Mouse (Mus musculus) cerebellum, adult 2 months (tissue): ENCODE data around the gene Pde2a. TPM values are rescaled to one million over a fixed set of nuclear protein-coding genes. Genes with fewer than 3 reads are reported as not detected.

Experiments used
- DNase-seq, 2 experiments: peaks; one replicate each; pipeline ENCODE4 v3.0.0; 2021
- H3K27ac ChIP-seq: fragments of 200-500 bp; 2 replicates; pipeline ENCODE4 v1.5.1; 2012; ENCODE audit warnings: low read length, control low read depth, inconsistent platforms; ENCODE audit not compliant: insufficient read depth
- H3K27me3 ChIP-seq: fragments of 200-500 bp; 2 replicates; pipeline ENCODE4 v1.6.1; 2012; ENCODE audit warnings: inconsistent platforms, mild to moderate bottlenecking, low read length, moderate library complexity; ENCODE audit not compliant: control insufficient read depth, insufficient read depth
- H3K4me1 ChIP-seq: fragments of 200-500 bp; 2 replicates; pipeline ENCODE4 v1.6.1; 2011; ENCODE audit warnings: low read length; ENCODE audit not compliant: control insufficient read depth, insufficient read depth
- H3K4me3 ChIP-seq: fragments of 200-500 bp; replicated peaks from 2 replicates; pipeline ENCODE3; 2011; ENCODE audit warnings: mild to moderate bottlenecking, low read depth, low read length, control low read depth; ENCODE audit not compliant: insufficient read depth
- CTCF ChIP-seq: fragments of 200-500 bp; IDR thresholded peaks from 2 replicates; pipeline ENCODE4 v1.5.1; 2011; ENCODE audit warnings: low read depth, mild to moderate bottlenecking, control low read depth, low read length, moderate library complexity, borderline replicate concordance; ENCODE audit not compliant: insufficient read depth
- POLR2A ChIP-seq: fragments of 200-500 bp; IDR thresholded peaks from 2 replicates; pipeline ENCODE4 v1.6.1; 2011; ENCODE audit warnings: low read length, control low read depth, borderline replicate concordance; ENCODE audit not compliant: insufficient read depth
- WGBS: fragments of 180-500 bp; shearing (Covaris S2); methylation state at CpG from one replicate; pipeline ENCODE4 v1.1.7; 2018; 5-methylcytosine and 5-hydroxymethylcytosine counted together
- polyA plus RNA-seq: library from polyadenylated mRNA; depleted of rRNA; stranded (reverse); fragments of >200 nt; gene quantifications from 2 replicates; pipeline ENCODE4 v1.2.3, GENCODE M21; 2012; rRNA removed

The Pde2a gene
- polyA plus RNA-seq = 26.6 and 29.6 TPM in 2 replicates

DNA sequence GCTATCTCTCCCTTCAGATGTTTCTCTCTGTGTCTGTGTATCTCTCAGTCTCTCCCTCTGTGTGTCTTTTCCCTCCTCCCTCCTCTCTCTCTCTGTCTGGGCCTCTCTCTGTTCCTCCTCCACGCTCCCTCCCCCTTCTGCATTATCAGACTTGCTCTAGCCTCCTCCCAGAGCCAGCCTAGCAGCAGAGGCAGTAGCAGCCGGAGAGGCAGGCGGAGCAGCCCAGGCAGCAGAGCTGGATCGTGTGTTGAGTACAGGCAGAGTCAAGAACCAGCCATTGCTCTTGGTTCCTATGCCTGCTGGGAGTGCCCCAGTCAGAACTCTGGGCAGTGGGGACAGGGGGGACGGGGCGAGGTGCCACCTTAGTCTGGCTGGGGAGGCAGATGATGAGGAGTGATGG lies at the start of gene Pde2a:
Gene Pde2a, plus strand, starts transcription at position 163 of the 400 bp plus-strand sequence.
- H3K4me3 ChIP-seq = no peak within 1 kb of the TSS
- no peak for DNase-seq
- H3K4me1 ChIP-seq = no peaks in the 10 kb centered on the region
- no peaks in the 10 kb centered on the region for H3K27me3 ChIP-seq
- TF ChIP-seq CTCF = no peak
- no peak for TF ChIP-seq POLR2A
- WGBS = 7% methylated on average over 6 of the region's 6 CpGs
- no peak within 1 kb of the TSS for H3K27ac ChIP-seq

DNA sequence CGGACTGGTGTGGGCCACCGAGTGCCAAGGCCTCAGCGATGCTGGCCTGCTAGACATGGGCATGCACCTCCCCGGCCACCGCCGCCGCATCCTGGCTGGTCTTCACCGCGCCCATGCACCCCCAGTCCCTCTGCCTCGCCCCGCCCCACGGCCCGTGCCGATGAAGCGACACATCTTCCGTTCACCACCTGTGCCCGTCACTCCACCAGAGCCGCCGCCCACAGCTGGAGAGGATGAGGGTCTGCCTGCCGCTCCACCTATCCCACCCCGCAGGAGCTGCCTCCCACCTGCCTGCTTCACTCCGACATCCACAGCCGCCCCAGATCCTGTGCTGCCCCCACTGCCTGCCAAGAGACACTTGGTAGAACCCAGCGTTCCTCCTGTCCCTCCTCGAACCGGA lies 48.4 kb upstream of the Pde2a start:
- H3K4me1 ChIP-seq = no peaks in the 10 kb centered on the region
- DNase-seq = no peak
- H3K4me3 ChIP-seq = no peak overlapping the region
- 91% methylated on average over 26 of the region's 26 CpGs for WGBS
- no peaks in the 10 kb centered on the region for H3K27me3 ChIP-seq
- H3K27ac ChIP-seq = no peak overlapping the region
- no peak for TF ChIP-seq POLR2A
- no peak for TF ChIP-seq CTCF

DNA sequence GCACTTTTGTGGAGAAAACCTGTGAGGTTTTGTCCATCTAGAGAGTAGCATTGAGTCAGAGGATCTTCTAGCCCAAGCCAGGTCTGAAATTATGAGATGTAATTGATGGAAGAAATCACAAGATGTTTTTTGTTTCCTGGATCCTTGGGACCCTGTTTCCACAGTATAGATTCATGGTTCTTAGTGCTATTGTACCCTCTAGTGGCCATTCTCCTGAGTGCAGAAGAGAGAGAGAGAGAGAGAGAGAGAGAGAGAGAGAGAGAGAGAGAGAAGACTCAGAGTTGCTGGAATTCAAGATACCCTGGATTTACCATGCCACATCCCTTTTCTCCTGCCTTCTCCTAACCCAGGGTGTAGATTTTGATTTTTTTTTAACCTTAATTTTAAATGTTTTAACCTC lies 47.3 kb upstream of the Pde2a start:
- TF ChIP-seq POLR2A (no peak), CTCF (peak; percentile 13; the same call in 1 of the 2 replicates)
- Histone ChIP-seq H3K27ac (no peak overlapping the region), H3K4me1 (no peaks in the 10 kb centered on the region), H3K27me3 (no peaks in the 10 kb centered on the region), H3K4me3 (no peak overlapping the region)
- DNase-seq = peak in 1 of 2 experiments; percentile 69

DNA sequence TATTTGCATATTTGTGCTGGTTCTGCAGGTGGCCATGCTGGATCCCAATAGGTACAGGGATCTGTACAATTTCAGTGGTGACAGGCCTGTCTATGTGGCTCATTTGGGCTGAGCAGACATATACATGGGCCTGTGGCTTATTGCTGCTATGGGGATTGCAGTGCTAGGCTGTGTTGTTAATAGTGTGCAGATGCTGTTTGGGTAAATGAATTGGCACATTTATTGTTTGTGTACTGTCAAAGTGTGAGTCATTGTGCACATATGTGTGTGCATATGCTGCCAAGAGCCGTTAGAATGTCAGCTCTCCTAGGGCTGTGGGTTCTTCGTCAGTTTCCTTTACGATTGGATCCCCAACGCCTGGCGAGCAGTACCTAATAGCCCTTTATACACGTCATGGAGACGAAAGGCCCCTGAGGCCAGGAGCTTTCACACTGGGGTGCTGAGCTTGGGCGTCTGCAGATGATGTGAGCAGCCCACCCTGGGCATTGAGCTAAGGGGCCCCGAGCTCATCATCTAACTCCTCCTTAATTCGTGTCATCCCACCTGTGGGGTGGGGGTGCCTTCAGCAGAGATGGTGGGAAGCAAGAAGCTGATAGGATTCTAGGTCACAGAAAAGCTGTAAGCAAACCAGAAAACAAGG lies 44.7 kb upstream of the Pde2a start:
- TF ChIP-seq CTCF (no peak), POLR2A (no peak)
- H3K4me1 ChIP-seq = no peaks in the 10 kb centered on the region
- 50% methylated on average over 10 of the region's 10 CpGs for WGBS
- H3K27ac ChIP-seq = no peak overlapping the region
- DNase-seq = no peak
- no peaks in the 10 kb centered on the region for H3K27me3 ChIP-seq
- no peak overlapping the region for H3K4me3 ChIP-seq

DNA sequence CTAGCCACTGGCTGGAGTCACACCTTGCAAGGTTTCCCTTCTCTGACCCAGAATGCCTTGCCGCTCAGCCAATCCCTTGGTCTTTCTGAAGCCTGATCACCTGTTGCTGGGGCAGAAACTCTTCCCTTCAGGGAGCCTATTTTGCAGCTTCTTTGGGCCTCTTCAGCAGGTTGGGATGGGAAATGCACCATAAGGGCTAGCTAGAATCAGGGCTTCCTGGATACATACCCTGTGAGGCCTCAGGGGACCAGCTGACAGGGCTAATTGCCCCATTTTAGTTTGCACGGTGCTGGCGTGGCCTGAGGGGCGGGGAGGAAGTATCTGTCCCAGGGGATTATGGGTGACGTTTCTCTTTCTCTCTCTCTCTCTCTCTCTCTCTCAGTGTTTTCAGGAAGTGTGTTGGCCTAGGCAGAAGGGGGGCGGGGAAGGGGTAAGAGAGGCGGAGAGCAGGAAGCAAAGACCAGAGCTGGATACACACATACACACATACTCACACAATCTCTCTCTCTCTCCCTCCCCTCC lies 43.7 kb upstream of the Pde2a start:
- Histone ChIP-seq H3K27ac (no peak overlapping the region), H3K4me1 (no peaks in the 10 kb centered on the region; the same call in 1 of the 2 replicates), H3K27me3 (no peaks in the 10 kb centered on the region), H3K4me3 (no peak overlapping the region)
- DNase-seq = no peak
- 68% methylated on average over 7 of the region's 7 CpGs for WGBS
- TF ChIP-seq CTCF (no peak), POLR2A (no peak)

DNA sequence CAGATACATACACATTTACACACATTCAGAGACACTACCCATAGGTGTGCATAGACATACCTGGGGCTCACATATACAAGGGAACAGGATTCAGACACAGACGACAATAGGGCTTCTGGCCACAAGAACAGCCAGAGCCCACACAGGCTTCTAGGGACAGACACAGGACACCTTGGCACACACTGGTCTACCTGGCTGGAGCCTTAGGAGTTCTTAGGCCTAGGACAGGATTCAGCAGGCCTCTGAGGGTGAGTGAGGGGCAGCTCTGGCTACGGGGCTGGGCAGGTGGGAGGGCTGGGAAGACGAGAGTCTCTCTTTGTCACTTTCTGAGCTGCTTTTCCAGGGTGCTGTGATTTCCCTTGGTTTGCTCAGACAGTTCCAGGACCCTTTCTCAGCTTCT lies 43.2 kb upstream of the Pde2a start:
- TF ChIP-seq POLR2A = no peak
- WGBS = 87% methylated on average over 3 of the region's 3 CpGs
- no peak for DNase-seq
- H3K4me3 ChIP-seq = no peak overlapping the region
- H3K27ac ChIP-seq = no peak overlapping the region
- no peaks in the 10 kb centered on the region; the same call in 1 of the 2 replicates for H3K4me1 ChIP-seq
- no peaks in the 10 kb centered on the region for H3K27me3 ChIP-seq

DNA sequence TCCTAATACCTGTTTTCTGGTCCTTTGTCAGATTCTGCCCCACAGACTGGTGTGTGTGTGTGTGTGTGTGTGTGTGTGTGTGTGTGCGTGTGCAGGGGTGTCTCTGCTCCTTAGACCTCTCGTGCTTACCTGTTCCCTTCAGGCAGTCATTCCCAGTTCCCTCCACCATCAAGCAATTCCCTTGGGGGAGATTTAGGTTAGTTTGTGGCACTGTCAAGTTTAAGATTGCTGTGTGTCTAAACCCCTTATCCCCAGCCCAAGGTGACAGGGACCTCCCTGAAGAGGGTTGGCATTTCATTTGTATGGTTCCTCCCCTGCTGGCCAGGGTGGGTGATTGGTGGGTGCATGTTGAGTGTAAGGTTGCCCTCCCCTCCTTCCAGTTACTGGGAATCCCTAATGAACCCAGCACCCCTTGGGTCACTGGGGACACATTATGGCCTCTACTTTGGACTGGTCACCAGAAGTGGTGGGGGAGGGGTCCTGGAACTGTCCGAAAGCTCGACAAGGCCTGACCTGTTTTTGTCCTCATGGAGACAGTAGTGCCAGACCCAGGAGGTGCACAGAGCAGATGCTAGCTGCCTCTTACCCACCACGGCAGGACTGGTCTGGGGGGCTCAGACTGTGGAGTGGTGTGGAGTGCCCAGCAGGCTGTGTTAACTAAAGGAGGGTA lies 42.6 kb upstream of the Pde2a start:
- no peak overlapping the region for H3K4me3 ChIP-seq
- no peaks in the 10 kb centered on the region for H3K27me3 ChIP-seq
- H3K27ac ChIP-seq = no peak overlapping the region
- no peak for TF ChIP-seq POLR2A
- no peak for TF ChIP-seq CTCF
- 57% methylated on average over 5 of the region's 5 CpGs for WGBS
- no peak for DNase-seq
- no peaks in the 10 kb centered on the region; the same call in 1 of the 2 replicates for H3K4me1 ChIP-seq

DNA sequence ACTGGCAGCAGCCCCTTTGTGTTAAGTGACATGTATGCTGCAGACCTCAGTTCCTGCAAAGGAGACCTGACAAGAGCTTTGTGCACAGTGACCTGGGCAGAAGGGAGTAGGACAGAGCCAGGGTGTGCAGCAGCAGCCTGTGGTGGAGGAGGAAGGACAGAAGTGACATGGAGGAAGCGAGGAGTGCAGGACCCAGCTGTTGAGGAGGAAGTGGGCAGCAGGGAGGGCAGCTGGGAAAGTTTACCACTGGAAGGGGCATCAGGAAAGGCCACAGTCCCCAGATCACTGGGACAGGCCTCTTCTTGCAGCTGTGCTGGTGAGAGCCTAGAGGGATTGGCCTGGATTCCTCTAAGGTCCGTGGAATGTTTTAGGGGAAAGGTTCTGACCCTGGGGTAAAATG lies 41.8 kb upstream of the Pde2a start:
- no peak overlapping the region for H3K4me3 ChIP-seq
- 74% methylated on average over 2 of the region's 2 CpGs for WGBS
- H3K27me3 ChIP-seq = no peaks in the 10 kb centered on the region
- no peak overlapping the region for H3K27ac ChIP-seq
- no peaks in the 10 kb centered on the region; the same call in 1 of the 2 replicates for H3K4me1 ChIP-seq
- no peak for DNase-seq
- no peak for TF ChIP-seq CTCF
- no peak for TF ChIP-seq POLR2A
